Mouse (Mus musculus) ES-Bruce4 (cell line): ENCODE measurements around the gene Tanc1.

ENCODE experiments used
- CTCF ChIP-seq: IDR thresholded peaks from one replicate; pipeline ENCODE4 v1.8.1; 2011; ENCODE audit warnings: low read depth, low read length
- POLR2A ChIP-seq: IDR thresholded peaks from one replicate; pipeline ENCODE4 v1.8.1; 2011; ENCODE audit warnings: low read length; ENCODE audit not compliant: insufficient read depth

GRCm38 (mm10) chr2:59784628-59784883 is 172.7 kb downstream of the Tanc1 start:
- TF ChIP-seq CTCF: no peak
- no peak for TF ChIP-seq POLR2A
